Mouse (Mus musculus) bone marrow, adult 2 months (tissue): ENCODE data around the gene Rhoa.
"Not testable (repeated sequence)": the region's sequence is repeated elsewhere in the genome, so short reads cannot be mapped to it uniquely, and the experiment has no call there.

Source experiments
- CTCF ChIP-seq: fragments of 200-500 bp; IDR thresholded peaks from 2 replicates; pipeline ENCODE4 v1.5.1; 2011; ENCODE audit warnings: low read length, control low read depth; ENCODE audit not compliant: control insufficient read depth, insufficient read depth
- POLR2A ChIP-seq: fragments of 200-500 bp; IDR thresholded peaks from 2 replicates; pipeline ENCODE4 v1.6.1; 2011; ENCODE audit warnings: low read depth, mild to moderate bottlenecking, control low read depth, low read length, borderline replicate concordance; ENCODE audit not compliant: control insufficient read depth

DNA sequence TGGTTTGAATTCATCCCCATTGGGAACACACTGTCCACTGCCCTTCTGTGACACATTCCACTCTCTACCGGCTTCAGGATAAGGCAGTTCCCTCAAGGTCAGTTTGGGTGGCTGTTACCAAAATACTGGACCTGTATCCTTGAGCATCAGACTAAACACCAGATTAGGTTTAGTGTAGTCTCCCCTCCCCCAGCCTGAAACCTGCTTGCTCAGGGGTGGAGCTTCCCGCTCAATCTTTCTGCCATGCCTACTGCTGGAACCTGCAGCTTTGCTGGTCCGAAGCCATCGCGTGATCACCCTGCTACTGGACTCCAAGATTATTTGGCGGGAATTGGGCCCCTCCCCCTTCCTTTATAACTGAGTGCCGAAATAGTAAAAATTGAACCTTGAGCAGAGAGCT lies 37.2 kb upstream of the Rhoa start:
- not testable (repeated sequence) for TF ChIP-seq POLR2A, CTCF
